Mouse (Mus musculus) G1E (cell line): Measurements from ENCODE around the gene Calm1. TPM values are rescaled to one million over a fixed set of nuclear protein-coding genes. Genes with fewer than 3 reads are reported as not detected.

ENCODE experiments used
- ATAC-seq: 2 replicates; pipeline ENCODE4 v1.8.0; 2016; ENCODE audit warnings: mild to moderate bottlenecking; ENCODE audit not compliant: insufficient number of reproducible peaks, poor library complexity, low FRiP score, severe bottlenecking; ENCODE audit errors: extremely low read depth
- DNase-seq: peaks from one replicate; pipeline ENCODE4 v3.0.0; 2012; ENCODE audit warnings: low spot score
- H3K27me3 ChIP-seq: 2 replicates; pipeline ENCODE4 v1.6.1; 2012; ENCODE audit warnings: mild to moderate bottlenecking, low read length, inconsistent platforms; ENCODE audit not compliant: insufficient read depth
- H3K36me3 ChIP-seq: replicated peaks from 2 replicates; pipeline ENCODE3; 2012; ENCODE audit warnings: mild to moderate bottlenecking, inconsistent platforms
- H3K4me1 ChIP-seq: 2 replicates; pipeline ENCODE4 v1.6.1; 2012; ENCODE audit warnings: low read depth, low read length, inconsistent platforms, mixed read lengths; ENCODE audit not compliant: insufficient read depth
- H3K4me3 ChIP-seq: 2 replicates; pipeline ENCODE4 v1.5.1; 2012; ENCODE audit warnings: low read depth, mild to moderate bottlenecking, inconsistent platforms, low read length, moderate library complexity, mixed read lengths
- H3K9me3 ChIP-seq: replicated peaks from 2 replicates; pipeline ENCODE4 v1.6.1; 2012; ENCODE audit warnings: inconsistent platforms
- CTCF ChIP-seq: IDR thresholded peaks from 2 replicates; pipeline ENCODE4 v1.5.1; 2012; ENCODE audit warnings: low read depth, low read length, inconsistent platforms, mixed read lengths
- GATA1 ChIP-seq: IDR thresholded peaks from 2 replicates; pipeline ENCODE4 v1.6.1; 2012; ENCODE audit warnings: borderline replicate concordance, low read length, inconsistent platforms, mixed read lengths
- GATA2 ChIP-seq: IDR thresholded peaks from 2 replicates; pipeline ENCODE4 v1.6.1; 2012; ENCODE audit warnings: low read depth, low read length, inconsistent platforms, borderline replicate concordance
- POLR2AphosphoS5 ChIP-seq: IDR thresholded peaks from 2 replicates; pipeline ENCODE4 v1.6.1; 2012; ENCODE audit warnings: low read depth, low read length, inconsistent platforms; ENCODE audit not compliant: insufficient replicate concordance
- TAL1 ChIP-seq: conservative IDR thresholded peaks from 2 replicates; pipeline ENCODE4 v1.6.1; 2012; ENCODE audit warnings: low read depth, low read length, inconsistent platforms, mixed read lengths
- polyA plus RNA-seq: library from polyadenylated mRNA; stranded (reverse); fragments of >175 nt; gene quantifications from 2 replicates; pipeline ENCODE4 v1.2.3, GENCODE M21; 2012
- total RNA-seq, 2 experiments: library from RNA; stranded (forward) in 1 of 2; stranded (reverse) in 1 of 2; fragments of 200-1000 nt in 1 of 2; fragments of >200 nt in 1 of 2; fragmentation: Nextera tagmentation in 1 of 2; gene quantifications; 2 replicates each; pipeline ENCODE4 v1.2.3; 2014 to 2017

Calm1 gene
- total and polyA plus RNA-seq, 3 experiments = 749 to 1,086 (median 853) TPM

DNA sequence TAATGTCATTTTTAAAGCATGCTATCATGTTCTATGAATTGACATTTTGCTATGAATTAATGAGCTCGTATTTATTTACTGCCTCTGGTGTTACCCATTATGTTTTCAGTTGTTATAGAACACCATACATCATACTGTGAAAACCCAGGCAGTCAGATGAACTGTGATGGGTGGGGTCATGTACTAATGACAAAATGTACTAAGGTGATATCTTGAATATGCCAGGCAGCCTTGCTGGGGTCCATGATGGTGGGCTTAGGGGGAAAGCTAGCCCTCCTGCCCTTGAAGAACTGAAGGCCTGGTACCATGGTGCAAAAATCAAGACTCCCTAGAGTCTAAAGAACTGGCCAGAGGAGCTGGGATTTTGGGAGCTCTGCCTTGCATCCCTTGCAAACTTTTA, 31.7 kb upstream of the Calm1 start:
- H3K4me3 ChIP-seq = no peak overlapping the region
- H3K27me3 ChIP-seq = peaks cover 26% of the 10 kb centered on the region
- no peak for ATAC-seq
- no peaks in the 10 kb centered on the region for H3K9me3 ChIP-seq
- TF ChIP-seq GATA1 = no peak
- TF ChIP-seq POLR2AphosphoS5 = no peak
- no peak for TF ChIP-seq CTCF
- no peak for TF ChIP-seq GATA2
- TF ChIP-seq TAL1 = no peak
- no peak for DNase-seq
- no peaks in the 10 kb centered on the region for H3K36me3 ChIP-seq
- peaks cover 15% of the 10 kb centered on the region for H3K4me1 ChIP-seq

GRCm38 (mm10) chr12:100167931-100168871, 31.0 kb upstream of the Calm1 start:
- DNase-seq = peak; percentile 16
- ATAC-seq = no peak
- TF ChIP-seq GATA2 (no peak), POLR2AphosphoS5 (no peak), GATA1 (no peak), TAL1 (no peak), CTCF (no peak)
- Histone ChIP-seq H3K4me1 (peaks cover 17% of the 10 kb centered on the region), H3K4me3 (peak overlapping the region; percentile 38; the same call in 1 of the 2 replicates), H3K9me3 (no peaks in the 10 kb centered on the region), H3K36me3 (no peaks in the 10 kb centered on the region), H3K27me3 (peaks cover 28% of the 10 kb centered on the region)

DNA sequence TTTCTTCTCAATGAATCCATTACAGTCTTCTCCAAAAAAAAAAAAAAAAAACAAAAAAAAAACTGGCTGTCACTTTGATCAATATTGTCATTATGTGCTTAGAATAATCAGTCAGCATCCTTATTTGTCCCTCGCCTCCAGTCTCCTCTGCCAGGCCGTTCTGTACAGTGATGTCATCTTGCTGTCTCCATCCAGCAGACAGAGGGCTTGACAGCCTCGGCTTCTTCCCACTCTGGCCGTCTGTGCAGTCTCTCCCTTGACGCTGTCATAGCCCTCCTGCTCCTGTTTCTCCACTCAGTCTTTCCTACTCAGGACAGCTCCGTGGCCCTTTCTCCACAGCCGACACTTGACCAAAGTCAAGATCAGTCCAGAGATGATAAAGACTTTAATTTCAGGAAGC, 26.8 kb upstream of the Calm1 start:
- no peaks in the 10 kb centered on the region for H3K36me3 ChIP-seq
- H3K4me3 ChIP-seq = no peak overlapping the region
- H3K4me1 ChIP-seq = peaks cover 17% of the 10 kb centered on the region
- TF ChIP-seq GATA1 (no peak), CTCF (no peak), TAL1 (no peak), GATA2 (no peak), POLR2AphosphoS5 (no peak)
- ATAC-seq = no peak
- no peaks in the 10 kb centered on the region for H3K9me3 ChIP-seq
- H3K27me3 ChIP-seq = peaks cover 31% of the 10 kb centered on the region
- no peak for DNase-seq

DNA sequence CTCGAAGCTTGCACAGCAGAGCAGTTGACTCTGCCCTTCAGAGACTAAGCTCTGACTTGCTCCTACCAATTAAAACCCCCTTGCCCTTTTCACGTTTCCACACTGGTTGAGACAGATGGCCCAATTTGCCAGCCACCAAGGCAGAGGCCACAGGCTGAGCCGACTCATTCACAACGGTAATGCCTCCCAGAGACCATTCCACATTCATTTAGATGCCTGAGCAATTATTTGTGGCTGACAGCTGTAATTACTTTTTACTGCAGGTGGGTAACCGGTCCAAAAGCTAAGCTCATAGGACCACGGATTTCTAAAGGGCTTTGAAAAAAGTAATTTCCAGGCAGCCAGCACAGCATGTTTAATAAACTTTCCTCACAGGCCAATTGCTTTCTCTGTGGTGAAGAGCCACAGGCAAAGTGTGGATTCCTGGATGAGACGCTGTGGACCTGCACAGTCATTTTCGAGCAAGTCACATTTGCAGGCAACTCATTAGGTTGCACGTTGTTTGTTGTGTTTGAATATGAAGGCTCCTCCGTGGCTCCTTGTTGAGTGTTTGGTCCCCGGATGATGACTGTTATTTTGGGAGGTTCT, 22.7 kb upstream of the Calm1 start:
- H3K36me3 ChIP-seq = no peaks in the 10 kb centered on the region
- ATAC-seq = no peak
- H3K4me1 ChIP-seq = peaks cover 2% of the 10 kb centered on the region; the same call in 1 of the 2 replicates
- TF ChIP-seq POLR2AphosphoS5 (no peak), TAL1 (no peak), GATA2 (no peak), GATA1 (no peak), CTCF (no peak)
- peaks cover 35% of the 10 kb centered on the region for H3K27me3 ChIP-seq
- no peaks in the 10 kb centered on the region for H3K9me3 ChIP-seq
- DNase-seq = no peak
- no peak overlapping the region for H3K4me3 ChIP-seq

DNA sequence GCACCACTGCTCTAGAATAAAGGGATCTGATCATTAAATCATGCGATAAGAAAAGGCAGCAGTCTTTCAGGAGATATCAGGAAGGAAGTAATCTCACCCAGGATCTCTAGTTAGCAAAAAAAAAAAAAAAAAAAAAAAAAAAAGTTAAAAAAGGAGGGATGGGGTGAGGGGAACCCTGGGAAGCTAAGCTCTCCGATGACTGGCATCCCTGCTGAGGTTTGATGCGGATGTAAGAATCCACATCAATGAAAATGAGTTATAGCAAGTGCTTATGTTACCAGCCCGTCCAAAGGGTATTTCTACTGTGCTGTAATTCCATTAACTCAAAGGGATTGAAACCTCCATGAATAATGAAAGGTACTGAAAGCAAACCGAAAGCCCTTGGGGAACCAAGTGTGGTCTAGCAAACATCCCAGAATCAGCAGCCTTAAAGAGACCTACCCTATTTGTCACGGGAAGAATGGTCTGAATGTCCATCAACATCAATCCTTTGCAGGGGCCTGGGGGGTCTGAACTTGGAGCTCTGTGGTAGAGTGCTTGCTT, 20.3 kb upstream of the Calm1 start:
- ATAC-seq (no peak), DNase-seq (no peak)
- H3K9me3 ChIP-seq = peaks cover 6% of the 10 kb centered on the region
- H3K27me3 ChIP-seq = peaks cover 31% of the 10 kb centered on the region
- H3K36me3 ChIP-seq = no peaks in the 10 kb centered on the region
- peaks cover 12% of the 10 kb centered on the region for H3K4me1 ChIP-seq
- no peak overlapping the region for H3K4me3 ChIP-seq
- TF ChIP-seq CTCF (no peak), GATA2 (no peak), TAL1 (no peak), GATA1 (no peak), POLR2AphosphoS5 (no peak)

DNA sequence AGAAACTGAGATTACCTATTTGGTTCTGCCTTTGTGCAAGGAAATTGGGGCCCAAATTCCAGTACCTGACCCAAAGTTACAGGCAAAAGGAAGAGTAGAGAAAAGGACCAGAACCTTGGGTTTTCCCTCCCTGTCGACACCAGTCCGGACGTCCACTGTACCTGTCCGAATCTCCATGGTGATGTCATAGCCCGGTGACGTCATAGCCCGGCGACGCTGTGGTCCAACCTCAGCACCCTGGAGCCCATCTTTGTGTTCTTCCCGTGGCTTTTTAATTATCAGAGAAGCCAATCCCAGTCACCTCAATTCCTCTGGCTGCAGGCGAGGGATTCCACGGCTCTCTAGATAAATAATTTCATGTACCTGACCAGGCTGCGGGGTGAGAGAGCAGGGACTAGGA, 18.4 kb upstream of the Calm1 start:
- Histone ChIP-seq H3K4me3 (no peak overlapping the region), H3K4me1 (peaks cover 28% of the 10 kb centered on the region), H3K36me3 (no peaks in the 10 kb centered on the region), H3K9me3 (peaks cover 6% of the 10 kb centered on the region), H3K27me3 (peaks cover 31% of the 10 kb centered on the region)
- ATAC-seq (no peak), DNase-seq (no peak)
- TF ChIP-seq POLR2AphosphoS5 = no peak
- no peak for TF ChIP-seq CTCF
- TF ChIP-seq GATA2 = no peak
- TF ChIP-seq GATA1 = no peak
- TF ChIP-seq TAL1 = no peak
